Mouse (Mus musculus) layer of hippocampus, adult 9-11 months (tissue): ENCODE results near the gene Wfdc18.
A peak's percentile ranks its signal among the peaks of the same experiment; 100 is the strongest.

Experiments
- DNase-seq: peaks from one replicate; pipeline ENCODE4 v3.0.0; 2022

Gene Wfdc18

GRCm38 (mm10) chr11:83746152-83746551 is 37.3 kb downstream of the Wfdc18 start:
- DNase-seq: no peak

- no peak for DNase-seq
Observed at GRCm38 (mm10) chr11:83746681-83747080, 37.9 kb downstream of the Wfdc18 start, which contains the start of gene Wfdc21. Gene Wfdc21 (plus strand): TSS chr11:83746940.

GRCm38 (mm10) chr11:83747376-83748265 is 38.8 kb downstream of the Wfdc18 start:
- DNase-seq: no peak

GRCm38 (mm10) chr11:83753581-83754181 is 44.9 kb downstream of the Wfdc18 start, which contains the start of gene Heatr6:
Gene Heatr6 (plus strand): TSS chr11:83753696.
- DNase-seq: peak; percentile 94

- no peak for DNase-seq
Observed at GRCm38 (mm10) chr11:83754227-83754626, 45.4 kb downstream of the Wfdc18 start.
